Mouse (Mus musculus) hindbrain, embryonic 10.5 days (tissue): ENCODE measurements around the gene Rapgef2. TPM values are rescaled to one million over a fixed set of nuclear protein-coding genes. Genes with fewer than 3 reads are reported as not detected.
"Not testable (repeated sequence)": the region's sequence is repeated elsewhere in the genome, so short reads cannot be mapped to it uniquely, and the experiment has no call there.

Experiments
- DNase-seq: peaks from one replicate; pipeline ENCODE4 v3.0.0-alpha.2; 2017; ENCODE audit warnings: low spot score
- H3K27ac ChIP-seq: fragments of 300-500 bp; sonication (generic); 2 replicates; pipeline ENCODE4 v1.5.1; 2016; ENCODE audit warnings: mild to moderate bottlenecking, moderate library complexity
- H3K27me3 ChIP-seq: fragments of 300-500 bp; sonication (generic); 2 replicates; pipeline ENCODE4 v1.6.1; 2016; ENCODE audit warnings: mild to moderate bottlenecking; ENCODE audit not compliant: poor library complexity, insufficient read depth, severe bottlenecking
- H3K36me3 ChIP-seq: fragments of 300-500 bp; sonication (generic); 2 replicates; pipeline ENCODE4 v1.6.1; 2016; ENCODE audit warnings: mild to moderate bottlenecking, moderate library complexity
- H3K4me1 ChIP-seq: fragments of 300-500 bp; sonication (generic); replicated peaks from 2 replicates; pipeline ENCODE4 v1.6.1; 2016; ENCODE audit warnings: mild to moderate bottlenecking
- H3K4me3 ChIP-seq: fragments of 300-500 bp; sonication (generic); 2 replicates; pipeline ENCODE4 v1.5.1; 2016; ENCODE audit warnings: mild to moderate bottlenecking, moderate library complexity
- H3K9me3 ChIP-seq: fragments of 300-500 bp; sonication (generic); 2 replicates; pipeline ENCODE4 v1.6.1; 2016; ENCODE audit warnings: mild to moderate bottlenecking, moderate library complexity
- WGBS: fragments of 180-500 bp; shearing (Covaris S2); methylation state at CpG from one replicate; pipeline ENCODE4 v1.1.7; 2016; 5-methylcytosine and 5-hydroxymethylcytosine counted together
- polyA plus RNA-seq: library from polyadenylated mRNA; unstranded; fragments of >200 nt; fragmentation: Nextera tagmentation; extraction: Ambion mirVana; gene quantifications from 2 replicates; pipeline ENCODE4 v1.2.1, GENCODE M21; 2016

Gene Rapgef2
- polyA plus RNA-seq, 1 experiment from 2014 or later, result 5.2 TPM

GRCm38 (mm10) chr3:79073541-79074244, 212.6 kb downstream of the Rapgef2 start:
- no peaks in the 10 kb centered on the region for H3K9me3 ChIP-seq
- WGBS, result 87% methylated on average over 13 of the region's 13 CpGs
- H3K4me3 ChIP-seq, result no peak overlapping the region
- peaks cover 43% of the 10 kb centered on the region for H3K36me3 ChIP-seq
- H3K4me1 ChIP-seq, result no peaks in the 10 kb centered on the region; the same call in 1 of the 2 replicates
- no peak overlapping the region for H3K27ac ChIP-seq
- H3K27me3 ChIP-seq, result no peaks in the 10 kb centered on the region
- DNase-seq, result no peak

- DNase-seq, result peak; percentile 5
- 70% methylated on average over 6 of the region's 7 CpGs for WGBS
- no peaks in the 10 kb centered on the region for H3K9me3 ChIP-seq
Measured at GRCm38 (mm10) chr3:79071561-79071960, 214.8 kb downstream of the Rapgef2 start.

GRCm38 (mm10) chr3:79069891-79070290, 216.4 kb downstream of the Rapgef2 start:
- Histone ChIP-seq H3K9me3 (no peaks in the 10 kb centered on the region), H3K4me1 (no peaks in the 10 kb centered on the region; the same call in 1 of the 2 replicates), H3K4me3 (no peak overlapping the region), H3K27ac (no peak overlapping the region), H3K36me3 (peaks cover 59% of the 10 kb centered on the region), H3K27me3 (no peaks in the 10 kb centered on the region)
- WGBS, result 91% methylated on average over 10 of the region's 10 CpGs
- no peak for DNase-seq

More at GRCm38 (mm10) chr3:79071561-79071960, 214.8 kb downstream of the Rapgef2 start:
- Histone ChIP-seq H3K4me3 (no peak overlapping the region), H3K4me1 (no peaks in the 10 kb centered on the region; the same call in 1 of the 2 replicates), H3K27me3 (no peaks in the 10 kb centered on the region), H3K36me3 (peaks cover 49% of the 10 kb centered on the region), H3K27ac (no peak overlapping the region)

- Histone ChIP-seq H3K36me3 (peaks cover 64% of the 10 kb centered on the region), H3K27ac (no peak overlapping the region), H3K4me3 (no peak overlapping the region), H3K4me1 (no peaks in the 10 kb centered on the region), H3K9me3 (no peaks in the 10 kb centered on the region), H3K27me3 (no peaks in the 10 kb centered on the region)
- WGBS, result 85% methylated on average over 11 of the region's 11 CpGs
- no peak for DNase-seq
Measured at GRCm38 (mm10) chr3:79068976-79069375, 217.3 kb downstream of the Rapgef2 start.

GRCm38 (mm10) chr3:79066455-79067055, 219.8 kb downstream of the Rapgef2 start:
- H3K27me3 ChIP-seq, result no peaks in the 10 kb centered on the region
- H3K27ac ChIP-seq, result no peak overlapping the region
- 87% methylated on average over 28 of the region's 28 CpGs for WGBS
- H3K9me3 ChIP-seq, result no peaks in the 10 kb centered on the region
- H3K4me3 ChIP-seq, result no peak overlapping the region
- no peak for DNase-seq
- H3K4me1 ChIP-seq, result no peaks in the 10 kb centered on the region
- H3K36me3 ChIP-seq, result peaks cover 65% of the 10 kb centered on the region

DNA sequence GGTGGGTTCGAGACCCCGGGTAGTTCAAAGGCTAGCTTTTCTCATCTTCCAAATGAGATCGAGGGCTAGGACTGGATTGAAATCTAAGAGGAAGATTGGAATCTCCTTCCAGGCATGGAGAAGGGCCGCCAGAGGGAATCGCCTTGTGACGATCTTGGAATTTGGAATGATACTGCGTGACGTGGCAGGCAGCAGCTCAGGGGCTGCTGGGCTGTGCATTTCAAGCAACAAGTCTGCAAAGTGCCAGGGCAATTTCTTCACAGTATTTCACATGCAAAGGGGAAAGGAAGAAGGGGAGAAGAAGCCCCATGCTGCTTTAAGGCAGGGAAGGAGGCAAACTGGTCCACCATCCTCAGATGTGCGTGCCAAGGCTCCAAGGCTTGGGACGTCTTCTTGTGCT, 222.2 kb downstream of the Rapgef2 start:
- no peak overlapping the region for H3K27ac ChIP-seq
- H3K4me1 ChIP-seq, result no peaks in the 10 kb centered on the region
- H3K4me3 ChIP-seq, result no peak overlapping the region
- no peaks in the 10 kb centered on the region for H3K9me3 ChIP-seq
- WGBS, result 95% methylated on average over 10 of the region's 10 CpGs
- no peak for DNase-seq
- peaks cover 48% of the 10 kb centered on the region for H3K36me3 ChIP-seq
- H3K27me3 ChIP-seq, result no peaks in the 10 kb centered on the region

GRCm38 (mm10) chr3:79061426-79061825, 224.9 kb downstream of the Rapgef2 start:
- WGBS, result 90% methylated on average over 6 of the region's 6 CpGs
- no peak for DNase-seq
- no peak overlapping the region for H3K4me3 ChIP-seq

GRCm38 (mm10) chr3:79058491-79058890, 227.8 kb downstream of the Rapgef2 start:
- H3K36me3 ChIP-seq, DNase-seq: not testable (repeated sequence)

More at GRCm38 (mm10) chr3:79061426-79061825, 224.9 kb downstream of the Rapgef2 start:
- Histone ChIP-seq H3K27ac (no peak overlapping the region), H3K4me1 (no peaks in the 10 kb centered on the region), H3K27me3 (no peaks in the 10 kb centered on the region), H3K36me3 (peaks cover 28% of the 10 kb centered on the region), H3K9me3 (no peaks in the 10 kb centered on the region)

GRCm38 (mm10) chr3:79045251-79045650, 241.1 kb downstream of the Rapgef2 start:
- Histone ChIP-seq H3K27me3 (no peaks in the 10 kb centered on the region), H3K27ac (no peak overlapping the region), H3K4me3 (no peak overlapping the region), H3K4me1 (no peaks in the 10 kb centered on the region), H3K36me3 (no peaks in the 10 kb centered on the region), H3K9me3 (no peaks in the 10 kb centered on the region)
- no peak for DNase-seq
- WGBS, result 81% methylated on average over 5 of the region's 5 CpGs

More at GRCm38 (mm10) chr3:79058491-79058890, 227.8 kb downstream of the Rapgef2 start:
- H3K9me3 ChIP-seq, H3K27me3 ChIP-seq, H3K4me3 ChIP-seq, H3K4me1 ChIP-seq, H3K27ac ChIP-seq: not testable (repeated sequence)
- WGBS, result 96% methylated on average over 2 of the region's 2 CpGs

- no peak overlapping the region for H3K27ac ChIP-seq
- no peaks in the 10 kb centered on the region for H3K36me3 ChIP-seq
- DNase-seq, result no peak
- H3K27me3 ChIP-seq, result no peaks in the 10 kb centered on the region
- peaks cover 9% of the 10 kb centered on the region; the same call in 1 of the 2 replicates for H3K4me1 ChIP-seq
- H3K9me3 ChIP-seq, result no peaks in the 10 kb centered on the region
- 89% methylated on average over 3 of the region's 3 CpGs for WGBS
- H3K4me3 ChIP-seq, result no peak overlapping the region
Measured at GRCm38 (mm10) chr3:79042973-79043372, 243.3 kb downstream of the Rapgef2 start.

DNA sequence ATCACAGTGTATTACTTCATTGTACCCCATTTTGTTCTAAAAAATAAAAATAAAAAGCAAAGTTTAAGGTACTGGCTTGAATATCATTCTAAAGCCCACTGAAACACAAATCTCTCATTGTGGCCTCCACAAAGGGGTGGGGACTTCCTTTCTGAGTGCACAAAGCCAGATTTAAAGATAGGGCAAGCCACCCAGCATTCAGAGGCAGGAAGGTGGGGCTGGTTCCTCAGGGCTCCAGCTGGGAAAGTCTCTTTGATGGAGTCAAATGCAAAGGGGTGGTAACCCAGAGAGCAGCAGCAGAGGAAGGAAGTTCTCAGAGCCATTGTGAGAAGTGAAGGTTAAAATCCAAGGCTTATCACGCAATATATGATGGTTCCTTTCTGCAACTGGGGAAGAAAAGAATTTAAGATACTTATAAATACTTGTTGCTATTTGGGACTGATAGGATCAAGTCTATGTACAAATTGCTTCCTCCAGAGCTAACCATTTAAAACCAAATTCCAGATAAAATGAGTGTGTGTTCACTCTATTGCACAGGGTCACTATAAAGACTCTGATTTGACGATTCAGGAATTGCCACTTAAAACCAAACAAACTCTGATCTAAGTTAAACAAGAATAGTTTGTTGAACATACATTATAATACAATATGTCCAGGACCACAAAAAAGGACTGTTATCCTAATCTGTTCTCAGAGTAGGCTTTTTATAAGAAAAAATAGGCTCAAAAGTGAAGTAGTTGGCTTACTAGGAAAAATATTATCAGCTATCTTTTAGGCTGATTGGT, 246.5 kb downstream of the Rapgef2 start:
- no peaks in the 10 kb centered on the region for H3K36me3 ChIP-seq
- no peak overlapping the region for H3K4me3 ChIP-seq
- no peak for DNase-seq
- H3K27me3 ChIP-seq, result no peaks in the 10 kb centered on the region
- H3K27ac ChIP-seq, result no peak overlapping the region
- peaks cover 9% of the 10 kb centered on the region; the same call in 1 of the 2 replicates for H3K4me1 ChIP-seq
- no peaks in the 10 kb centered on the region for H3K9me3 ChIP-seq
- 61% methylated on average over 2 of the region's 2 CpGs for WGBS

- H3K4me1 ChIP-seq, result peaks cover 9% of the 10 kb centered on the region; the same call in 1 of the 2 replicates
- no peaks in the 10 kb centered on the region for H3K27me3 ChIP-seq
- no peaks in the 10 kb centered on the region for H3K36me3 ChIP-seq
- DNase-seq, result no peak
- H3K27ac ChIP-seq, result 0 out of 2 replicates have a peak overlapping the region, but pooled peaks have one; percentile 5
- H3K9me3 ChIP-seq, result no peaks in the 10 kb centered on the region
- 56% methylated on average over 2 of the region's 2 CpGs for WGBS
- H3K4me3 ChIP-seq, result no peak overlapping the region
Measured at GRCm38 (mm10) chr3:79039008-79039407, 247.3 kb downstream of the Rapgef2 start.
